Mouse (Mus musculus): ENCODE results near the gene Plcl2.

DNA sequence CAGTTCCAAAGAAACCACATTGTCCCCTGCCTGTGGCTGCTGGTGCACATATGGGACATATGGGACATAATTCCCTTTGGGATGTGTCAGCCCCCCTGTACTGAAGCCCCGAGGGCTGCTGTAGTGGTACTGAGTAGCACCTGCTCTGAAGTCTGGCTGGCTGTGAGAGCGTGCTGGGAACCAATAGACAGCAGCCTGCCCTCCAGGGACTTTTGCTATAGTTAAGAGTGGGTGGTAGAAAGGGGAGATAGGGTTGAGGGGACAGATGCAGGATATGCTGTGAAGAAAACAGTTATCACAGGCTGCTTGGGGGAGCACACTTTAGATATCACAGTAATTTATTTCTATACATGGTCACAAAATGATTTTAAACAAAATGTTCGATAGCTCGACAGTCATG lies 100.7 kb downstream of the Plcl2 start:
- TF ChIP-seq MYOD1 (IDR thresholded peaks at IDR 0.05; ENCODE audit: control insufficient read depth, insufficient read length, low read depth) (no peak), USF1 (IDR thresholded peaks at IDR 0.05; ENCODE audit: low read depth) (no peak), CTCF (IDR thresholded peaks at IDR 0.05; ENCODE audit: control insufficient read depth, insufficient read depth, insufficient read length) (no peak), MAX (IDR thresholded peaks at IDR 0.05) (no peak)

Measured in C2C12 (cell line).